Mouse (Mus musculus) heart, postnatal 10 days (tissue): ENCODE data around the gene Pus3. TPM values are rescaled to one million over a fixed set of nuclear protein-coding genes. Genes with fewer than 3 reads are reported as not detected.

Source experiments
- DNase-seq, 2 experiments: peaks; one replicate each; pipeline ENCODE4 v3.0.0; 2021
- intact Hi-C: fragments of 180-260 bp; cut with DNase I; formaldehyde crosslinking; loops from one replicate; pipeline ENCODE4 v1.15.1; 2025
- total RNA-seq, 2 experiments: library from RNA; stranded (reverse); gene quantifications; 2 replicates each; pipeline ENCODE4 v1.2.3; 2021

Gene Pus3
- total RNA-seq = 1 to 10 TPM; 7.4 to 8.4 TPM

- intact Hi-C loops = no loop called here
- DNase-seq = no peak
Observed at GRCm38 (mm10) chr9:35558257-35559008, at the start of gene Pus3, which contains the start of gene Ddx25. TSS of gene Pus3 (plus strand) at chr9:35558595. TSS of gene Ddx25 (minus strand) at chr9:35558528.

- intact Hi-C loops = no loop called here
Observed at GRCm38 (mm10) chr9:35513900-35514299, 44.5 kb upstream of the Pus3 start.

GRCm38 (mm10) chr9:35516182-35516581 lies 42.2 kb upstream of the Pus3 start:
- intact Hi-C loops = no loop called here
- no peak for DNase-seq

More at GRCm38 (mm10) chr9:35513900-35514299, 44.5 kb upstream of the Pus3 start:
- DNase-seq = no peak

GRCm38 (mm10) chr9:35516711-35517110 lies 41.7 kb upstream of the Pus3 start:
- intact Hi-C loops = no loop called here
- no peak for DNase-seq

- DNase-seq = no peak
- intact Hi-C loops = no loop called here
Observed at GRCm38 (mm10) chr9:35518169-35518568, 40.2 kb upstream of the Pus3 start, which contains the start of gene Gm1113. TSS of gene Gm1113 (minus strand) at chr9:35518269.

GRCm38 (mm10) chr9:35520631-35521348 lies 37.6 kb upstream of the Pus3 start:
- DNase-seq = no peak
- intact Hi-C loops = no loop called here

GRCm38 (mm10) chr9:35522241-35522640 lies 36.2 kb upstream of the Pus3 start:
- DNase-seq = no peak
- intact Hi-C loops = loop anchor here (2.0 kb wide), 1 partner anchor 99 kb away; no protein-coding TSS in a partner anchor

GRCm38 (mm10) chr9:35522821-35523515 lies 35.4 kb upstream of the Pus3 start:
- intact Hi-C loops = loop anchor here (2.0 kb wide), 1 partner anchor 100 kb away; no protein-coding TSS in a partner anchor
- peak in 1 of 2 experiments; percentile 31 for DNase-seq

GRCm38 (mm10) chr9:35523541-35523940 lies 34.9 kb upstream of the Pus3 start:
- intact Hi-C loops = loop anchor here (2.0 kb wide), 1 partner anchor 101 kb away; no protein-coding TSS in a partner anchor
- DNase-seq = peak; percentile 63 to 69

GRCm38 (mm10) chr9:35523941-35524411 lies 34.4 kb upstream of the Pus3 start:
- peak; percentile 80 to 85 for DNase-seq
- intact Hi-C loops = loop anchor here (1.0 to 2.0 kb wide), 2 partner anchors 101 to 242 kb away; no protein-coding TSS in a partner anchor

- DNase-seq = no peak
- intact Hi-C loops = no loop called here
Observed at GRCm38 (mm10) chr9:35529141-35529540, 29.3 kb upstream of the Pus3 start.

- intact Hi-C loops = no loop called here
- DNase-seq = no peak
Observed at GRCm38 (mm10) chr9:35529796-35530195, 28.6 kb upstream of the Pus3 start.

- DNase-seq = peak in 1 of 2 experiments; percentile 15
- intact Hi-C loops = no loop called here
Observed at GRCm38 (mm10) chr9:35533266-35533665, 25.1 kb upstream of the Pus3 start.

- intact Hi-C loops = no loop called here
- DNase-seq = peak; percentile 64 to 76
Observed at GRCm38 (mm10) chr9:35535110-35535509, 23.3 kb upstream of the Pus3 start.

GRCm38 (mm10) chr9:35535876-35536275 lies 22.5 kb upstream of the Pus3 start:
- no peak for DNase-seq
- intact Hi-C loops = no loop called here

- intact Hi-C loops = no loop called here
- no peak for DNase-seq
Observed at GRCm38 (mm10) chr9:35539001-35539750, 19.2 kb upstream of the Pus3 start.

GRCm38 (mm10) chr9:35541024-35541423 lies 17.4 kb upstream of the Pus3 start:
- intact Hi-C loops = loop anchor here (1.0 to 10.0 kb wide), 2 partner anchors 259 to 516 kb away; no protein-coding TSS in a partner anchor

GRCm38 (mm10) chr9:35541488-35541887 lies 16.9 kb upstream of the Pus3 start:
- intact Hi-C loops = loop anchor here (1.0 to 10.0 kb wide), 2 partner anchors 259 to 517 kb away; no protein-coding TSS in a partner anchor
- DNase-seq = peak; percentile 84 to 90

More at GRCm38 (mm10) chr9:35541024-35541423, 17.4 kb upstream of the Pus3 start:
- no peak for DNase-seq

GRCm38 (mm10) chr9:35541941-35542340 lies 16.5 kb upstream of the Pus3 start:
- DNase-seq = no peak
- intact Hi-C loops = loop anchor here (1.0 to 10.0 kb wide), 2 partner anchors 260 to 517 kb away; no protein-coding TSS in a partner anchor
